Mouse (Mus musculus) limb, embryonic 14.5 days (tissue): ENCODE results near the gene Prkce. TPM values are rescaled to one million over a fixed set of nuclear protein-coding genes. Genes with fewer than 3 reads are reported as not detected.

Experiments
- ATAC-seq: fragments of 200-750 bp; cut with Nextera tagmentation; 2 replicates; pipeline ENCODE4 v1.8.0; 2017; ENCODE audit warnings: low read depth, moderate number of reproducible peaks, moderate TSS enrichment; ENCODE audit not compliant: low FRiP score
- DNase-seq: peaks from one replicate; pipeline ENCODE4 v3.0.0-alpha.2; 2015; ENCODE audit warnings: low spot score
- H3K27ac ChIP-seq: fragments of 300-500 bp; sonication (generic); replicated peaks from 2 replicates; pipeline ENCODE4 v1.5.1; 2014; ENCODE audit warnings: low read depth, mild to moderate bottlenecking, low read length, moderate library complexity, mixed read lengths
- H3K27me3 ChIP-seq: fragments of 300-500 bp; sonication (generic); 2 replicates; pipeline ENCODE4 v1.6.1; 2014; ENCODE audit warnings: low read length, mixed read lengths; ENCODE audit not compliant: control insufficient read depth, insufficient read depth
- H3K36me3 ChIP-seq: fragments of 300-500 bp; sonication (generic); 2 replicates; pipeline ENCODE4 v1.6.1; 2014; ENCODE audit warnings: mild to moderate bottlenecking, low read length, moderate library complexity, mixed read lengths; ENCODE audit not compliant: control insufficient read depth, insufficient read depth
- H3K4me1 ChIP-seq: fragments of 300-500 bp; sonication (generic); 2 replicates; pipeline ENCODE4 v1.6.1; 2014; ENCODE audit warnings: antibody characterized with exemption, low read length, mixed read lengths; ENCODE audit not compliant: control insufficient read depth, insufficient read depth
- H3K4me2 ChIP-seq: fragments of 300-500 bp; sonication (generic); replicated peaks from 2 replicates; pipeline ENCODE4 v1.6.1; 2014; ENCODE audit warnings: low read depth, mild to moderate bottlenecking, low read length, moderate library complexity; ENCODE audit not compliant: severe bottlenecking
- H3K4me3 ChIP-seq: fragments of 300-500 bp; sonication (generic); replicated peaks from 2 replicates; pipeline ENCODE4 v1.5.1; 2014; ENCODE audit warnings: low read length
- H3K9ac ChIP-seq: fragments of 300-500 bp; sonication (generic); 2 replicates; pipeline ENCODE4 v1.6.1; 2014; ENCODE audit warnings: mild to moderate bottlenecking, low read depth, low read length, moderate library complexity; ENCODE audit not compliant: severe bottlenecking
- H3K9me3 ChIP-seq: fragments of 300-500 bp; sonication (generic); 2 replicates; pipeline ENCODE4 v1.6.1; 2016; ENCODE audit warnings: low read length; ENCODE audit not compliant: control insufficient read depth
- POLR2A ChIP-seq: fragments of 200-500 bp; IDR thresholded peaks from 2 replicates; pipeline ENCODE4 v1.8.0; 2012; ENCODE audit warnings: inconsistent platforms, mild to moderate bottlenecking, moderate library complexity, borderline replicate concordance; ENCODE audit not compliant: insufficient read depth, insufficient read length; ENCODE audit errors: extremely low read depth
- WGBS: fragments of 180-500 bp; shearing (Covaris S2); extraction: QIAGEN DNeasy Blood & Tissue Kit; methylation state at CpG from one replicate; pipeline ENCODE4 v1.1.7; 2014; 5-methylcytosine and 5-hydroxymethylcytosine counted together
- polyA plus RNA-seq, 2 experiments: library from polyadenylated mRNA; depleted of rRNA in 1 of 2; stranded (reverse) in 1 of 2; unstranded in 1 of 2; fragments of >200 nt; fragmentation: Nextera tagmentation in 1 of 2; extraction: Ambion mirVana in 1 of 2; gene quantifications; 2 replicates each; pipeline versions ENCODE4 v1.2.1 to v1.2.3; 2012 to 2014

The Prkce gene
- polyA plus RNA-seq, 2 experiments = 4.7 to 9.3 TPM

DNA sequence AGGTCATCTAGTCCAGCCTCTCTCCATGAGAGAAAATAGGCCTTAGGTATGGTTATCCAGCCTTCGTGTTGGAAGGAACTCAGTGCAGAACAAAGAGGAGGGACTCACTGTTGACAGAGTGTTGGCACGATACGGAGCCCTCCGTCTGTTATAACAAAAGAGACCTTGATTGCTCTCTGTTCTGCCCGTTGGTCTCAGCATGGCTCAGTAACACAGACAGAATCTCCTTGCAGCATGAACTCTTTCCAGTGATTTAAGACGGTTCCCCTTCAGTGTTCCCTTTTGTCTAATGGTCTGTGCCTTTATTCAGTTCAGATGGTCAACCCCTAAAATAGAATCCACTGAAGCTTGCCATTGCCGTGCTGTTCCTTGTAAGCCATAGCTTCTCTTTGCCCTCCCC, 378.9 kb downstream of the Prkce start:
- no peak for ATAC-seq
- WGBS = 88% methylated on average over 7 of the region's 7 CpGs

DNA sequence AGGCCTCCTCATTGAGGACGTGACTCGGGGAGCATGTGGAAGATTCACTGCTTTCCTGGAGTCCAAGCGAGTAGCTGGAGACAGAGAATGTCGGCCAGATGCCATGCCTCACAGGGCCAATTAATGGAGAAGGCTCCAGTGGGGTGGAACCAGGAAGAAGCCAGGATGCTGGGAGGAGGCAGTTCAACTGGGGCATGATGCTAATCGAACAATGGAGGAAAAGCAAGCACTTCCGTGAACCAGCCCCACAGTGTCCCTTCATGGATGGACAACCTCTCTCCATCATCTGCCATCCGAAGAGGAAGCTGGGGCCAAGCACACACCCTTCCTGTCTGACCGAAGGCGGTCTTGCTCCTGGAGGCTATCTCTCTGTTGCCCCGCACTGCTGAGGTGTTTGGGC, 381.5 kb downstream of the Prkce start:
- TF ChIP-seq POLR2A = no peak
- ATAC-seq (no peak), DNase-seq (no peak)
- H3K4me1 ChIP-seq = no peaks in the 10 kb centered on the region
- H3K9ac ChIP-seq = no peak overlapping the region
- H3K4me2 ChIP-seq = no peak overlapping the region
- H3K36me3 ChIP-seq = no peaks in the 10 kb centered on the region
- no peaks in the 10 kb centered on the region for H3K9me3 ChIP-seq
- H3K27me3 ChIP-seq = no peaks in the 10 kb centered on the region
- 87% methylated on average over 10 of the region's 10 CpGs for WGBS
- no peak overlapping the region for H3K27ac ChIP-seq
- no peak overlapping the region for H3K4me3 ChIP-seq

More for the DNA sequence above, 378.9 kb downstream of the Prkce start:
- H3K27ac ChIP-seq = no peak overlapping the region
- H3K4me2 ChIP-seq = no peak overlapping the region
- H3K9me3 ChIP-seq = no peaks in the 10 kb centered on the region
- TF ChIP-seq POLR2A = no peak
- H3K36me3 ChIP-seq = no peaks in the 10 kb centered on the region
- no peak for DNase-seq
- no peak overlapping the region for H3K4me3 ChIP-seq
- H3K4me1 ChIP-seq = no peaks in the 10 kb centered on the region
- no peak overlapping the region for H3K9ac ChIP-seq
- H3K27me3 ChIP-seq = no peaks in the 10 kb centered on the region

- Histone ChIP-seq H3K9ac (no peak overlapping the region), H3K27ac (no peak overlapping the region), H3K27me3 (no peaks in the 10 kb centered on the region), H3K36me3 (no peaks in the 10 kb centered on the region), H3K9me3 (no peaks in the 10 kb centered on the region), H3K4me3 (no peak overlapping the region), H3K4me1 (no peaks in the 10 kb centered on the region), H3K4me2 (no peak overlapping the region)
- 84% methylated on average over 10 of the region's 10 CpGs for WGBS
- TF ChIP-seq POLR2A = no peak
- DNase-seq = no peak
- no peak for ATAC-seq
Measured at GRCm38 (mm10) chr17:86551561-86551960, 384.0 kb downstream of the Prkce start.

GRCm38 (mm10) chr17:86551995-86552394, 384.4 kb downstream of the Prkce start:
- ATAC-seq = no peak
- Histone ChIP-seq H3K4me3 (no peak overlapping the region), H3K4me2 (no peak overlapping the region), H3K36me3 (no peaks in the 10 kb centered on the region), H3K4me1 (no peaks in the 10 kb centered on the region), H3K27ac (no peak overlapping the region), H3K9me3 (no peaks in the 10 kb centered on the region), H3K27me3 (no peaks in the 10 kb centered on the region), H3K9ac (no peak overlapping the region)
- TF ChIP-seq POLR2A = no peak
- whole genome bisulfite sequencing = 90% methylated on average over 6 of the region's 6 CpGs
- DNase-seq = no peak

- no peak overlapping the region for H3K9ac ChIP-seq
- no peaks in the 10 kb centered on the region for H3K4me1 ChIP-seq
- H3K9me3 ChIP-seq = no peaks in the 10 kb centered on the region
- 78% methylated on average over 15 of the region's 15 CpGs for WGBS
- H3K4me3 ChIP-seq = no peak overlapping the region
- no peak for TF ChIP-seq POLR2A
- H3K27ac ChIP-seq = no peak overlapping the region
- DNase-seq (no peak), ATAC-seq (no peak)
- no peaks in the 10 kb centered on the region for H3K27me3 ChIP-seq
- H3K36me3 ChIP-seq = no peaks in the 10 kb centered on the region
- H3K4me2 ChIP-seq = no peak overlapping the region
Measured at GRCm38 (mm10) chr17:86559206-86559891, 391.8 kb downstream of the Prkce start.
